Mouse (Mus musculus) CH12.LX (cell line): ENCODE measurements around the gene Mvd. TPM values are rescaled to one million over a fixed set of nuclear protein-coding genes. Genes with fewer than 3 reads are reported as not detected.

Experiments
- DNase-seq: peaks from one replicate; pipeline ENCODE4 v3.0.0-alpha.2; 2013; ENCODE audit errors: extremely low read depth
- H3K27ac ChIP-seq: 2 replicates; pipeline ENCODE4 v1.5.1; 2012; ENCODE audit warnings: low read depth, mild to moderate bottlenecking, control low read depth, moderate library complexity; ENCODE audit not compliant: insufficient read depth
- H3K27me3 ChIP-seq: replicated peaks from 2 replicates; pipeline ENCODE3; 2012; ENCODE audit warnings: inconsistent platforms
- H3K36me3 ChIP-seq, 2 experiments: replicated peaks in 1 of 2; 2 replicates each; pipeline versions ENCODE3 to v1.6.1; 2012; ENCODE audit warnings: inconsistent platforms in 1 of 2, low read length in 1 of 2, mild to moderate bottlenecking in 1 of 2, mixed read lengths in 1 of 2, moderate library complexity in 1 of 2; ENCODE audit not compliant: control insufficient read depth in 1 of 2, insufficient read depth in 1 of 2
- H3K4me1 ChIP-seq, 2 experiments: 2 replicates each; pipeline ENCODE4 v1.6.1; 2012; ENCODE audit warnings: inconsistent platforms in 1 of 2, moderate library complexity in 1 of 2; ENCODE audit not compliant: insufficient read depth in 2 of 2, control insufficient read depth in 1 of 2
- H3K4me2 ChIP-seq: 2 replicates; pipeline ENCODE4 v1.6.1; 2012; ENCODE audit warnings: low read depth, mild to moderate bottlenecking, control low read depth; ENCODE audit not compliant: poor library complexity, insufficient read depth, severe bottlenecking
- H3K4me3 ChIP-seq, 3 experiments: fragments of 150-350 bp in 1 of 3; sonication (generic) in 1 of 3; replicated peaks in 1 of 3; 2 replicates each; pipeline versions ENCODE3 to v1.5.1; 2011 to 2012; ENCODE audit warnings: low read depth in 2 of 3, low read length in 2 of 3, mild to moderate bottlenecking in 2 of 3, moderate library complexity in 2 of 3, control low read depth in 1 of 3, improper control_type of control experiment in 1 of 3, inconsistent platforms in 1 of 3, mixed read lengths in 1 of 3; ENCODE audit not compliant: poor library complexity in 1 of 3
- H3K79me2 ChIP-seq: replicated peaks from 2 replicates; pipeline ENCODE4 v1.6.1; 2012; ENCODE audit warnings: mild to moderate bottlenecking, moderate library complexity; ENCODE audit not compliant: control insufficient read depth, poor library complexity, insufficient read depth, severe bottlenecking; ENCODE audit errors: extremely low read depth
- H3K9ac ChIP-seq: 2 replicates; pipeline ENCODE4 v1.6.1; 2012; ENCODE audit warnings: low read depth, mild to moderate bottlenecking, control low read depth, moderate library complexity; ENCODE audit not compliant: insufficient read depth
- H3K9me3 ChIP-seq: replicated peaks from 2 replicates; pipeline ENCODE3; 2012; ENCODE audit warnings: low read length, inconsistent platforms, mixed read lengths
- CHD1 ChIP-seq: IDR thresholded peaks from 2 replicates; pipeline ENCODE4 v1.6.1; 2012; ENCODE audit warnings: low read depth, low read length, improper control_type of control experiment, inconsistent platforms
- CTCF ChIP-seq, 2 experiments: IDR thresholded peaks in 1 of 2; conservative IDR thresholded peaks in 1 of 2; 2 replicates each; pipeline ENCODE4 v1.5.1; 2011 to 2012; ENCODE audit warnings: low read depth in 2 of 2, low read length in 2 of 2, improper control_type of control experiment in 1 of 2, inconsistent platforms in 1 of 2, mild to moderate bottlenecking in 1 of 2, moderate library complexity in 1 of 2
- ELF1 ChIP-seq: IDR thresholded peaks from 2 replicates; pipeline ENCODE4 v1.6.1; 2014; ENCODE audit warnings: low read depth, mild to moderate bottlenecking, inconsistent platforms, low read length, improper control_type of control experiment
- GABPA ChIP-seq: IDR thresholded peaks from 2 replicates; pipeline ENCODE4 v1.6.1; 2012; ENCODE audit warnings: low read depth, low read length, improper control_type of control experiment, inconsistent platforms; ENCODE audit not compliant: insufficient replicate concordance
- HCFC1 ChIP-seq: IDR thresholded peaks from 2 replicates; pipeline ENCODE4 v1.6.1; 2012; ENCODE audit warnings: low read depth, mild to moderate bottlenecking, inconsistent platforms, low read length, improper control_type of control experiment
- JUN ChIP-seq: IDR thresholded peaks from 2 replicates; pipeline ENCODE4 v1.6.1; 2011; ENCODE audit warnings: low read depth, mild to moderate bottlenecking, low read length, improper control_type of control experiment, moderate library complexity; ENCODE audit not compliant: insufficient read depth
- KAT2A ChIP-seq: IDR thresholded peaks from 2 replicates; pipeline ENCODE4 v1.6.1; 2012; ENCODE audit warnings: low read length, improper control_type of control experiment, inconsistent platforms; ENCODE audit not compliant: insufficient replicate concordance
- MAFK ChIP-seq: IDR thresholded peaks from 2 replicates; pipeline ENCODE4 v1.6.1; 2011; ENCODE audit warnings: low read length, improper control_type of control experiment; ENCODE audit not compliant: insufficient replicate concordance
- MAZ ChIP-seq: IDR thresholded peaks from 2 replicates; pipeline ENCODE4 v1.6.1; 2012; ENCODE audit warnings: low read depth, mild to moderate bottlenecking, inconsistent platforms, low read length, improper control_type of control experiment, moderate library complexity
- MEF2A ChIP-seq: IDR thresholded peaks from 2 replicates; pipeline ENCODE4 v1.6.1; 2014; ENCODE audit warnings: low read depth, mild to moderate bottlenecking, inconsistent platforms, low read length, improper control_type of control experiment, borderline replicate concordance
- MXI1 ChIP-seq: IDR thresholded peaks from 2 replicates; pipeline ENCODE4 v1.6.1; 2011; ENCODE audit warnings: mild to moderate bottlenecking, low read depth, low read length, improper control_type of control experiment
- MYC ChIP-seq: IDR thresholded peaks from 2 replicates; pipeline ENCODE4 v1.6.1; 2011; ENCODE audit warnings: low read depth, mild to moderate bottlenecking, improper control_type of control experiment, low read length
- NELFE ChIP-seq: IDR thresholded peaks from 2 replicates; pipeline ENCODE4 v1.6.1; 2011; ENCODE audit warnings: low read depth, low read length, improper control_type of control experiment
- NRF1 ChIP-seq: IDR thresholded peaks from 2 replicates; pipeline ENCODE4 v1.6.1; 2014; ENCODE audit warnings: low read depth, mild to moderate bottlenecking, inconsistent platforms, low read length, improper control_type of control experiment, moderate library complexity
- POLR2A ChIP-seq: IDR thresholded peaks from 2 replicates; pipeline ENCODE4 v1.6.1; 2011; ENCODE audit warnings: low read depth, mild to moderate bottlenecking, improper control_type of control experiment, low read length
- POLR2AphosphoS2 ChIP-seq: IDR thresholded peaks from 2 replicates; pipeline ENCODE4 v1.6.1; 2011; ENCODE audit warnings: low read depth, low read length, improper control_type of control experiment
- SMC3 ChIP-seq: IDR thresholded peaks from 2 replicates; pipeline ENCODE4 v1.6.1; 2011; ENCODE audit warnings: low read depth, low read length, improper control_type of control experiment
- TCF12 ChIP-seq: IDR thresholded peaks from 2 replicates; pipeline ENCODE4 v1.6.1; 2014; ENCODE audit warnings: low read depth, mild to moderate bottlenecking, inconsistent platforms, low read length, improper control_type of control experiment
- ZC3H11A ChIP-seq: IDR thresholded peaks from 2 replicates; pipeline ENCODE4 v1.6.1; 2012; ENCODE audit warnings: low read depth, mild to moderate bottlenecking, inconsistent platforms, low read length, improper control_type of control experiment
- ZMIZ1 ChIP-seq: IDR thresholded peaks from 2 replicates; pipeline ENCODE4 v1.6.1; 2012; ENCODE audit warnings: low read depth, mild to moderate bottlenecking, inconsistent platforms, low read length, improper control_type of control experiment
- ZNF384 ChIP-seq: IDR thresholded peaks from 2 replicates; pipeline ENCODE4 v1.6.1; 2012; ENCODE audit warnings: low read depth, low read length, improper control_type of control experiment, inconsistent platforms
- dilution Hi-C: fragments of 300-500 bp; cut with MboI; formaldehyde crosslinking; loops from 2 replicates; pipeline ENCODE4 v1.14.3; 2020; ENCODE audit warnings: low sequenced_read_pairs; ENCODE audit not compliant: extremely low pct_unique_long_range_greater_than_20kb, extremely low pct_ligation_motif_present
- in situ Hi-C: fragments of 300-500 bp; cut with MboI; formaldehyde crosslinking; loops from 3 replicates; pipeline ENCODE4 v1.14.3; 2019; ENCODE audit warnings: low sequenced_read_pairs, low pct_ligation_motif_present, low pct_unique_long_range_greater_than_20kb, mixed read lengths
- polyA plus RNA-seq: library from polyadenylated mRNA; unstranded; fragments of >175 nt; gene quantifications from 2 replicates; pipeline ENCODE4 v1.2.1, GENCODE M21; 2012; ENCODE audit warnings: low read depth; ENCODE audit not compliant: insufficient read length
- total RNA-seq, 2 experiments: library from RNA; depleted of rRNA; stranded (reverse); fragments of 300-350 nt in 1 of 2; fragments of >200 nt in 1 of 2; gene quantifications; 2 replicates each; pipeline ENCODE4 v1.2.3; 2012 to 2014

The Mvd gene
- total and polyA plus RNA-seq, 3 experiments = 47.3 to 80.3 (median 54.0) TPM

GRCm38 (mm10) chr8:122437708-122438331 is 5.4 kb downstream of the Mvd start:
- Histone ChIP-seq H3K9me3 (peaks cover 11% of the 10 kb centered on the region), H3K27ac (no peak overlapping the region), H3K4me3 (no peak overlapping the region), H3K4me1 (peaks cover 18 to 66% of the 10 kb centered on the region in 2 experiments), H3K9ac (no peak overlapping the region), H3K79me2 (no peaks in the 10 kb centered on the region), H3K27me3 (no peaks in the 10 kb centered on the region), H3K4me2 (no peak overlapping the region), H3K36me3 (peaks cover 41 to 74% of the 10 kb centered on the region in 2 experiments)
- DNase-seq = no peak
- dilution Hi-C loops (no loop called here), in situ Hi-C loops (loop anchor here (25.0 kb wide), 1 partner anchor 851 kb away; the partner anchor contains the start of genes Fbxo31 and Map1lc3b)
- 0 out of 2 replicates have a peak, but pooled peaks have one; percentile 26 for TF ChIP-seq POLR2AphosphoS2
- no peak for TF ChIP-seq GABPA
- no peak for TF ChIP-seq MEF2A
- no peak for TF ChIP-seq MAZ

DNA sequence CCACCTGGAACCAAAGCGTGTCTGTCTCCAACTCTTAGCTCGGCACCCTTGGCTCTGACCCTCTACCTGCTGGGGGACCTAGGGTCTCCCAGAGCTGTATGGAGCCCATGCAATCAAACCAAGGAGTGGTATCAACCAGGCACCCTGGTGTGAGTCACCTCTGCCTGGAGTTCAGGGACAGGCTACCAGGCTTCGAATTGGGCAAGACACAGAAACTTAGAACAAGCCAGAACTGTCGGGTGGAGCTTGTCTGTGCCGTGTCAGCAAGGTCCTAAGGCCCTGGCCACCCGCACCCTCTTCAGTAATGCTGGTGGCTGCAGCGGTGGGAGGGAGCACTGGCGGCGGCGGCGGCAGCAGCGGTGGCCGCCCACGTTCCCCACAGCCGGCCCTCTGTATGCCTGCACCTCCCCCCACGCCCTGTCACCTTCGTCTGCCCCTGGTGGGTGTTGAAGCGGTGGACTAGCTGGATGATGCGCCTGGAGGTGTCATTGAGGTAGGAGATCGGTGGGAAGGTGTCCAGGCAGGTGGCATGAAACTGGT is 6.6 kb downstream of the Mvd start:
- H3K4me3 ChIP-seq = no peak overlapping the region
- dilution Hi-C loops (no loop called here), in situ Hi-C loops (loop anchor here (25.0 kb wide), 1 partner anchor 849 kb away; the partner anchor contains the start of genes Fbxo31 and Map1lc3b)
- H3K9ac ChIP-seq = no peak overlapping the region
- H3K27ac ChIP-seq = no peak overlapping the region
- H3K27me3 ChIP-seq = no peaks in the 10 kb centered on the region
- TF ChIP-seq TCF12 = no peak
- no peak for TF ChIP-seq ZNF384
- no peak for TF ChIP-seq CTCF (conservative IDR thresholded peaks at IDR 0.05 in 1 of 2, IDR thresholded peaks at IDR 0.05 in 1 of 2; ENCODE audit: low read depth in 2 of 2, low read length in 2 of 2)
- no peak for TF ChIP-seq NELFE
- no peak for TF ChIP-seq MXI1
- no peak for TF ChIP-seq CHD1
- TF ChIP-seq MAFK = no peak
- TF ChIP-seq JUN = no peak
- TF ChIP-seq ZMIZ1 = no peak
- no peak for TF ChIP-seq ZC3H11A
- TF ChIP-seq POLR2A = no peak
- no peak for TF ChIP-seq POLR2AphosphoS2
- no peak for TF ChIP-seq SMC3
- no peak for TF ChIP-seq KAT2A
- TF ChIP-seq HCFC1 = no peak
- TF ChIP-seq ELF1 = no peak
- no peak for TF ChIP-seq NRF1
- TF ChIP-seq MYC = no peak
- no peak for DNase-seq
- H3K9me3 ChIP-seq = peaks cover 11% of the 10 kb centered on the region
- H3K4me2 ChIP-seq = no peak overlapping the region
- peaks cover 41 to 74% of the 10 kb centered on the region in 2 experiments for H3K36me3 ChIP-seq
- peaks cover 14 to 57% of the 10 kb centered on the region in 2 experiments for H3K4me1 ChIP-seq
- H3K79me2 ChIP-seq = peaks cover 5% of the 10 kb centered on the region
